Mouse (Mus musculus) C2C12 (cell line): ENCODE measurements at regions not wholly inside any gene's neighbourhood (a gene's known extent, or its start where the extent isn't known, plus 50 kb on each side); places are given as distances from the start of the nearest gene placed in this dataset.

ENCODE experiments used
- CEBPB ChIP-seq: IDR thresholded peaks from one replicate; pipeline ENCODE4 v1.6.1; 2011; ENCODE audit warnings: low read depth, mild to moderate bottlenecking, control low read depth, moderate library complexity
- CTCF ChIP-seq: IDR thresholded peaks from one replicate; pipeline ENCODE4 v1.5.1; 2011; ENCODE audit not compliant: control insufficient read depth, insufficient read depth, insufficient read length
- MAX ChIP-seq: IDR thresholded peaks from one replicate; pipeline ENCODE4 v1.6.1; 2011; ENCODE audit warnings: mild to moderate bottlenecking, control low read depth
- MYOD1 ChIP-seq: IDR thresholded peaks from one replicate; pipeline ENCODE4 v1.6.1; 2011; ENCODE audit warnings: low read depth; ENCODE audit not compliant: control insufficient read depth, insufficient read length
- MYOG ChIP-seq: IDR thresholded peaks from one replicate; pipeline ENCODE4 v1.6.1; 2011; ENCODE audit not compliant: control insufficient read depth, insufficient read length; ENCODE audit errors: extremely low read depth
- USF1 ChIP-seq: IDR thresholded peaks from one replicate; pipeline ENCODE4 v1.6.1; 2011; ENCODE audit warnings: low read depth, mild to moderate bottlenecking, control low read depth, moderate library complexity

DNA sequence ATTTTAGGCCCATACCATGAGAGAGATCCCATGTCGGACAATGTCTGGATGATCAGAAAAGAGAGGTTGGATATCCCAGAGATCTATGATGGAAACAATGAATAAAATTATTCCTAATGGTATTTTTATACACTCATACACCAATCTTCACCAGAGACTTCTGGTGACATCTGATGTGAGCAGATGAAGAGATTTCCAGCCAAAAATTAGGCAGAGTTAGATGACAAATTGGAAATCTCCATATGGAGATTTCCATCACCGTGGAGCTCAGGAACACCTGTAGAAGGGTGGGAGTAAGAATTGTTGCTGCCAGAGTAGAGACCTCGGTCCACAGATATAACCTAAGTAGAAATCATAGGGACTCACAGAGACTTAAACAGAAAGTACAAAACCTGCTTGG, 257.8 kb downstream of the Slco6d1 start:
- TF ChIP-seq CTCF (no peak), USF1 (no peak), CEBPB (no peak), MAX (no peak), MYOD1 (no peak), MYOG (no peak)
